Mouse (Mus musculus): ENCODE data around the gene Uxt. TPM values are rescaled to one million over a fixed set of nuclear protein-coding genes. Genes with fewer than 3 reads are reported as not detected.
A peak's percentile ranks its signal among the peaks of the same experiment; 100 is the strongest.

Gene Uxt
- polyA plus RNA-seq, 1 experiment from 2014 or later: 39.8 TPM

DNA sequence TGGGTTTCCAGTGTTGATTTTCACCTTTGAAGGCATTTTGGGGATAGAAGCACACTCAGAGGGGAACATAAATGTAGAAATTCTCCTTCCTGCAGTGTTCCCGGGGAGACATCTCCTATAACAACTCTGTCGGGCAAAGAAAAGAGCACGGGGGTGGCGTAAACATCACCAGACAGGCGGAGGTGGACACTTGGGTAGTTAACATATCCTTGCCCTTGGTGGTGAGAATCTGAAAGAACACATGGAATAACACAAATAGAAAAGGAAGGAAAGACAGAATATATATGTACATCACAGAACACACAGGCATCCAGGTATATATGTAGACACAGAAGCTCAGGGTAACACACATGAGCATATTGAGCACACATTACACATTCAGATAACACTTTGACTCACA, 40.5 kb downstream of the Uxt start:
- no peaks in the 10 kb centered on the region for H3K36me3 ChIP-seq (ENCODE audit: control insufficient read depth, insufficient read depth)
- peak overlapping the region; percentile 65 for H3K27ac ChIP-seq (ENCODE audit: low read length)
- peak overlapping the region; percentile 66 for H3K4me3 ChIP-seq (replicated peaks; ENCODE audit: low read length)
- no peaks in the 10 kb centered on the region for H3K27me3 ChIP-seq (replicated peaks; ENCODE audit: control insufficient read depth, insufficient read depth, low read length)
- 42% methylated on average over 5 of the region's 5 CpGs for WGBS
- ATAC-seq: no peak; the same call in 1 of the 2 replicates
- H3K4me2 ChIP-seq (ENCODE audit: low read length): peak overlapping the region; percentile 60
- no peaks in the 10 kb centered on the region for H3K9me3 ChIP-seq (ENCODE audit: control insufficient read depth, low read length)
- H3K4me1 ChIP-seq (replicated peaks; ENCODE audit: control insufficient read depth, insufficient read depth, low read length): peaks cover 9% of the 10 kb centered on the region; the same call in 1 of the 2 replicates
- no peak overlapping the region; the same call in 1 of the 2 replicates for H3K9ac ChIP-seq (replicated peaks; ENCODE audit: low read depth, low read length)

DNA sequence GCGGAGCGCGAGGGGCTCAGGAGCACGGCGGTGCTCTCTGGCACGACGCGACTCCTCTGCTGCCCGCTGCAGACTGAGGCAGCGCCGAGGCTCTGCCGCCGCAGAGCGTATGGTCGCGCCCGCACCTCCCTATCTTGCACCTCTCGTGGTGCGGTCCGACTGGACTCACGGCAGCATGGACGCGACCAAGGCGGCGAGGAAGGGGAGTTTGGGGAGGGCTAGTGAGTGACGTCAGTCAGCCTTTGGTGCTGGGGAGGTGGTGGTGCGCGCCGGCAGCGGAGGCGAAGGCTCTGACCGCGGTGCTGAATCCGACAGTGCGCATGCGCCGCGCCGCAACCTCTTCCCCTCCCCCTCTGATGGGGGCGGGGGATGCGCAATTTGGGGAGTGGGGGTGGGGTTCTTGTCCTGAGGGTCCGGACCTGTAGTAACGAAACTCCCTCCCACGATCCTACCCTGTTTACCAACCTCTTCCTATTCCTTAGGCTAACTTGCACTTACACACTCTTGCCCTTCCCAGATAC, 40.9 kb downstream of the Uxt start, which contains the start of gene Syn1:
Gene Syn1, minus strand, starts transcription at position 161 of the 521 bp plus-strand sequence.
- peak within 1 kb of the TSS; percentile 66 for H3K4me3 ChIP-seq (replicated peaks; ENCODE audit: low read length)
- no peaks in the 10 kb centered on the region for H3K36me3 ChIP-seq (ENCODE audit: control insufficient read depth, insufficient read depth)
- H3K4me2 ChIP-seq (ENCODE audit: low read length): peak within 1 kb of the TSS; percentile 60
- H3K27ac ChIP-seq (ENCODE audit: low read length): peak within 1 kb of the TSS; percentile 66
- peak; percentile 97 for ATAC-seq
- H3K4me1 ChIP-seq (replicated peaks; ENCODE audit: control insufficient read depth, insufficient read depth, low read length): peaks cover 9% of the 10 kb centered on the region; the same call in 1 of the 2 replicates
- 23% methylated on average over 32 of the region's 44 CpGs for WGBS
- no peaks in the 10 kb centered on the region for H3K27me3 ChIP-seq (replicated peaks; ENCODE audit: control insufficient read depth, insufficient read depth, low read length)
- H3K9me3 ChIP-seq (ENCODE audit: control insufficient read depth, low read length): no peaks in the 10 kb centered on the region
- peak within 1 kb of the TSS; percentile 67 for H3K9ac ChIP-seq (replicated peaks; ENCODE audit: low read depth, low read length)

DNA sequence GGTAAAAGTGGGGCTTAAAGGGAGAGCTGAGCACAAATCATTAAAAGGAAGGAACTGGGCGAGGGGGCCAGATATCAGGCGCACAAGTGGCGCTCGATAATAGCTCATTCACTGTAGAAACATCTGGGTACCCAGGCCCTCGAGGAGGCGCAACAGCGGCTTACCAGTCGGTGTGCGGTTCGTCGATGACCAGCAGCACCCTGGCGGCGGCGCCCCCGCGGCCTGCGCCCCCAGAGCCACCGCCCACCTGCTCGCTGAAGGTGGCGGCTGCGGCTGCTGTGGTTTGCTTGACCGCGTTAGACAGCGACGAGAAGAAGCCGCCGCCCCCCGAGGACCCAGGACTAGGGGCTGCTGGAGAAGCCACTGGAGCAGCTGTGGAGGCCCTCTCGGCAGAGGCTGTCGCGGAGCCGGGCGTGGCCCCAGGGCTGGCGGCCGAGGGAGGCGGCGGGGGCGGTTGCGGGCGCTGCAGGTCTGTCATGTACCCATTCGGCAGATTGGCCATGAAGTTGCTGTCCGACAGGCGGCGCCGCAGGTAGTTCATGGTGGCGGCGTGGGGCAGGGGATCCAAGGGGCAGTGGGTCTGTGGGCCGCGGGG, 41.5 kb downstream of the Uxt start:
- peak overlapping the region; percentile 66 for H3K4me3 ChIP-seq (replicated peaks; ENCODE audit: low read length)
- peak overlapping the region; percentile 60 for H3K4me2 ChIP-seq (ENCODE audit: low read length)
- no peaks in the 10 kb centered on the region for H3K36me3 ChIP-seq (ENCODE audit: control insufficient read depth, insufficient read depth)
- 13% methylated on average over 44 of the region's 49 CpGs for WGBS
- H3K9ac ChIP-seq (replicated peaks; ENCODE audit: low read depth, low read length): peak overlapping the region; percentile 67
- H3K27me3 ChIP-seq (replicated peaks; ENCODE audit: control insufficient read depth, insufficient read depth, low read length): no peaks in the 10 kb centered on the region
- no peaks in the 10 kb centered on the region for H3K9me3 ChIP-seq (ENCODE audit: control insufficient read depth, low read length)
- H3K4me1 ChIP-seq (replicated peaks; ENCODE audit: control insufficient read depth, insufficient read depth, low read length): peaks cover 9% of the 10 kb centered on the region; the same call in 1 of the 2 replicates
- H3K27ac ChIP-seq (ENCODE audit: low read length): peak overlapping the region; percentile 66
- peak; percentile 58 for ATAC-seq

DNA sequence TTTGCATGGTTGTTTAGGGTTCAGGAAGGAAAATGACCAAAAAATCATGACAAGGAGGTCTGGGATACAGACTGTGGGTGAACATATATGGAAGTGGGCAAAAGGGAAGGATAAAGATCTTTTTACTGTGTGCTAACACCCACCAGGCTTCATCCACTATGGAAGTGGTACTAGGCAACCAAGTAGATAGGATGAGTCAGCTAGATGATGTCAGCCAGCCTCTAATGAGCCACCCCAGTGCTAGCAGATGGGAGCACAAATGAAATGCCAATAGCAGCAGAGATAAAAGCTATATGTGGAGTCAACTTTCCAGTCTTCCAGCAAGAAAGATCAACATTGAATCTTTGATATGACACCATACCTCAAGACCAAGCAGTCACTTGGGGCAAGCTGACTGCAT, 46.7 kb downstream of the Uxt start:
- Histone ChIP-seq H3K9ac (replicated peaks; ENCODE audit: low read depth, low read length) (no peak overlapping the region), H3K9me3 (ENCODE audit: control insufficient read depth, low read length) (no peaks in the 10 kb centered on the region), H3K36me3 (ENCODE audit: control insufficient read depth, insufficient read depth) (no peaks in the 10 kb centered on the region), H3K4me1 (replicated peaks; ENCODE audit: control insufficient read depth, insufficient read depth, low read length) (peaks cover 9% of the 10 kb centered on the region; the same call in 1 of the 2 replicates), H3K4me3 (replicated peaks; ENCODE audit: low read length) (no peak overlapping the region), H3K27ac (ENCODE audit: low read length) (no peak overlapping the region), H3K4me2 (ENCODE audit: low read length) (no peak overlapping the region), H3K27me3 (replicated peaks; ENCODE audit: control insufficient read depth, insufficient read depth, low read length) (no peaks in the 10 kb centered on the region)
- ATAC-seq: no peak

DNA sequence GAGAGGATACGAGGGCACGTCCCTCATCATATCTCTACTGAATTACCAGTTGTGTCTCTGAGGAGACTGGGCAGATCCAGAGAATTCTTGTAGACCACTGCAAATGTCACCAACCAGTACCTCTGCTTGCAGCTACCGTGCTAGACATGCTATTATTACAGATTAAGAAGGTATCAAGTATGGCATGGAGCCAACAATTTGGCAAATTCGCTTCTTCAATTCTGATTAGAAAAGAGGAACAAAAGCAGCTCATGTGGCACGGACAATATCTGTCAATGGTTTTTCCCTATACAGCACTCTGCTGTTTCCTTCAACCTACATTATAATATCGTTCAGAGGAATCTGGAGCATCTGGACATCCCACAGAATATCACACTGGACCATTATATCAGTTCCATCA, 48.1 kb downstream of the Uxt start:
- no peaks in the 10 kb centered on the region for H3K4me1 ChIP-seq (replicated peaks; ENCODE audit: control insufficient read depth, insufficient read depth, low read length)
- 89% methylated on average over 6 of the region's 6 CpGs for WGBS
- no peaks in the 10 kb centered on the region for H3K27me3 ChIP-seq (replicated peaks; ENCODE audit: control insufficient read depth, insufficient read depth, low read length)
- H3K27ac ChIP-seq (ENCODE audit: low read length): no peak overlapping the region
- no peak for ATAC-seq
- H3K4me3 ChIP-seq (replicated peaks; ENCODE audit: low read length): no peak overlapping the region
- no peak overlapping the region for H3K9ac ChIP-seq (replicated peaks; ENCODE audit: low read depth, low read length)
- H3K4me2 ChIP-seq (ENCODE audit: low read length): no peak overlapping the region
- H3K36me3 ChIP-seq (ENCODE audit: control insufficient read depth, insufficient read depth): no peaks in the 10 kb centered on the region
- H3K9me3 ChIP-seq (ENCODE audit: control insufficient read depth, low read length): no peaks in the 10 kb centered on the region

DNA sequence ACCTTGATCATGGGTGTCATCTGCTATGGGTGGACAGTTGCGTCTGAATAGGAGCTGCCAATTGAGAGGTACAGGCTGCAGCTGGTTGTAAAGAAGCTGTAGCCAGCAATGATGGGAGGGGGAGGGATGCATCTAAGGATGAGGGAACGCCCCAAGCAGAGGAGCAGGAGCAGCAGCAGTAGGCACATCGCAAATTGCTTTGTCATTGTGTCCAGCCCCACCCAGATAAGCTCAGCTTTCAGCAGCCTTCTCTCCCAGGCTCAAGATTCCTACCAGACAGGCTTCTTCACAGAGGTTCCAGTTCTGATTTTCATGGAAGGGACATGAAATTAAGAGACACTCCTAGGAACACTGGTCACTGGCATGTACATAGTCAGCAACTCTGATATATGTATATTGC, 51.7 kb downstream of the Uxt start:
- no peaks in the 10 kb centered on the region for H3K4me1 ChIP-seq (replicated peaks; ENCODE audit: control insufficient read depth, insufficient read depth, low read length)
- 52% methylated on average over 3 of the region's 3 CpGs for WGBS
- no peaks in the 10 kb centered on the region for H3K36me3 ChIP-seq (ENCODE audit: control insufficient read depth, insufficient read depth)
- H3K27me3 ChIP-seq (replicated peaks; ENCODE audit: control insufficient read depth, insufficient read depth, low read length): no peaks in the 10 kb centered on the region
- H3K9ac ChIP-seq (replicated peaks; ENCODE audit: low read depth, low read length): no peak overlapping the region
- H3K4me2 ChIP-seq (ENCODE audit: low read length): no peak overlapping the region
- no peak overlapping the region for H3K27ac ChIP-seq (ENCODE audit: low read length)
- no peak overlapping the region for H3K4me3 ChIP-seq (replicated peaks; ENCODE audit: low read length)
- no peak for ATAC-seq
- H3K9me3 ChIP-seq (ENCODE audit: control insufficient read depth, low read length): no peaks in the 10 kb centered on the region

Other genes with a start within 250 kb of the Uxt start
- gene Araf, start 164.2 kb downstream of the Uxt start, polyA plus RNA-seq (2015; fragmentation: Nextera tagmentation; extraction: Ambion mirVana): 233 and 295 TPM in 2 replicates
- 2.4 and 3.4 TPM in 2 replicates for gene Timp1, start 91.9 kb downstream of the Uxt start, polyA plus RNA-seq (2015; fragmentation: Nextera tagmentation; extraction: Ambion mirVana)
- 37.5 and 37.7 TPM in 2 replicates for gene Syn1, start 41.0 kb downstream of the Uxt start, polyA plus RNA-seq (2015; fragmentation: Nextera tagmentation; extraction: Ambion mirVana)
- 4.4 and 6.4 TPM in 2 replicates for gene Cfp, start 30.5 kb downstream of the Uxt start, polyA plus RNA-seq (2015; fragmentation: Nextera tagmentation; extraction: Ambion mirVana)
- 24.1 and 27.4 TPM in 2 replicates for gene Elk1, start 11.4 kb downstream of the Uxt start, polyA plus RNA-seq (2015; fragmentation: Nextera tagmentation; extraction: Ambion mirVana)
- gene Zfp182, start 100.3 kb upstream of the Uxt start, polyA plus RNA-seq (2015; fragmentation: Nextera tagmentation; extraction: Ambion mirVana): 9.6 and 11.7 TPM in 2 replicates
- not detected in 2 replicates for gene Spaca5, start 106.4 kb upstream of the Uxt start, polyA plus RNA-seq (2015; fragmentation: Nextera tagmentation; extraction: Ambion mirVana)
- gene Zfp300, start 127.5 kb upstream of the Uxt start, polyA plus RNA-seq (2015; fragmentation: Nextera tagmentation; extraction: Ambion mirVana): 3.1 and 3.4 TPM in 2 replicates
- gene Ssxa1, start 153.8 kb upstream of the Uxt start, polyA plus RNA-seq (2015; fragmentation: Nextera tagmentation; extraction: Ambion mirVana): not detected in 2 replicates
- gene Gm21876, start 213.6 kb upstream of the Uxt start, polyA plus RNA-seq (2015; fragmentation: Nextera tagmentation; extraction: Ambion mirVana): not detected in 2 replicates